Mouse (Mus musculus): ENCODE measurements around the gene Gm20388. TPM values are rescaled to one million over a fixed set of nuclear protein-coding genes. Genes with fewer than 3 reads are reported as not detected.

Gene Gm20388
- total RNA-seq, 1 experiment from 2014 or later, result 35.7 TPM

- ATAC-seq (replicated peaks; ENCODE audit: low read depth, poor library complexity, severe bottlenecking), result no peak
These were observed 1698.6 kb downstream of the Gm20388 start for GRCm38 (mm10) chr8:121609251-121609650.

- ATAC-seq (replicated peaks; ENCODE audit: low read depth, poor library complexity, severe bottlenecking), result no peak
These were observed 1699.3 kb downstream of the Gm20388 start for GRCm38 (mm10) chr8:121609916-121610315.

GRCm38 (mm10) chr8:121613419-121613818, 1702.8 kb downstream of the Gm20388 start:
- no peak for ATAC-seq (replicated peaks; ENCODE audit: low read depth, poor library complexity, severe bottlenecking)

DNA sequence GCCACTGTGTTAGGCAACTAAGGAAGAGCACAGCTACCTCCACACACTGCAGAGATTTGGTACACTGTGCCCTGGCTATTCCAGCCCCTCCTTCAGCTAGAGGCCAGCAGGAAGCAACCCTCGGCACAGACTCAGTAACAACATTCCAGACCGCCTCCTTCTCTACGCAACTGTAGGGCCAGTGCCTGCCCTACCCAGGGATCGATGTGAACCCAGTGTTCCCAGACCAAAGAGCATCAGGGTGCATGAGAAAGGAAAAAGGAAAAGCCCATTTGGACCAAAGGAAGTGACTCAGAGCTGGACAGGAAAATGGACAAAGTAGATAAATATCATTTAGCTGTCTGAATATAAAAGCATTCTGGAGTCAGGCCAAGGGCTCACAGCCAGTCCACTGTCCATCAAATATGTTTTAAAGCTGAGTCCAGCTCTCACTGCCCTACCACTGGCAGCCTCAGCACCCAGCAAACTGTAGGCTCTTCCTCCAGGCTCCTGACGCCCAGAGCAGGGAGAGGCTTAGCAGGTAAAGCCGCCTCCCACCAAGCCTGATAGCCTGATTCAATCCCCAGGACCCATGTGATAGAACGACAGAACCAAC, 1708.9 kb downstream of the Gm20388 start:
- no peak for ATAC-seq (replicated peaks; ENCODE audit: low read depth, poor library complexity, severe bottlenecking)

- ATAC-seq (replicated peaks; ENCODE audit: low read depth, poor library complexity, severe bottlenecking), result no peak
These were observed 1710.3 kb downstream of the Gm20388 start for GRCm38 (mm10) chr8:121620801-121621516.

DNA sequence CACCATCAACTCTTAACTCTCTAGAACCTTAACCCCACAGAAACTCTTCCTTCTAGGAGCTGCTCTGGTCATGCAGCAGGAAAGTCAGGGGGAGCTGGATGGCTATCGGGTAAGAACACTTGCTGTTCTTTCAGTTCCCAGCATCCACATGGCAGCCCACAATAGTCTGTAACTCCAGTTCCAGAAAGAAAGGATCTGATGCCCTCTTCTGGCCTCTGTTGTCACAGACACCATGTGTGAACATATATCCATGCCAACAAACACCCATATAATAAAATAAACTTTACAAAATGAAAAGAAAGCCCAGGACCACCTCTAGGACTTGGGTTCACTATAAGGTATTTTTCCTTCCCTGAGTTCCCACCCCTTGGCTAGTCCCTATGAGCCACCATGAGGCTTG, 1711.2 kb downstream of the Gm20388 start:
- no peak for ATAC-seq (replicated peaks; ENCODE audit: low read depth, poor library complexity, severe bottlenecking)

DNA sequence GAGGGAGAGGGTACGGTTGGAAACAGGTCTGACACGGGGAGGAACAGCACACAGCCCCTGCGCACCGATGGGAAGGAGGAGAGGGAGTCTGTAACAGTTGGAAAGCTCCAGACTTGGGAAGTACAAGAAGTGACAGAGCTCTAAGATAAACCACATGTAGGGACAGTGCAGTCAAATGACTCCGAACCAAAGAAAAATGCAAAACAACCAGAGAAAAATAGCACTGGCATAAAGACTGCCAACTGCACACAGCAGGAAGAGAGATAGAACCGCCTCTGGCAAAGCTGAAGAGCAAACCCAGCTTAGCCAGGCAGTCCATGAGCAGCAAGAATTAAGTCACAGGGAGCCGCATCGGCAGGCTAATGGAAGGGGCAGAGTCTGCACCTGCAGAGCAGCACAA, 1712.4 kb downstream of the Gm20388 start:
- ATAC-seq (replicated peaks; ENCODE audit: low read depth, poor library complexity, severe bottlenecking), result no peak

DNA sequence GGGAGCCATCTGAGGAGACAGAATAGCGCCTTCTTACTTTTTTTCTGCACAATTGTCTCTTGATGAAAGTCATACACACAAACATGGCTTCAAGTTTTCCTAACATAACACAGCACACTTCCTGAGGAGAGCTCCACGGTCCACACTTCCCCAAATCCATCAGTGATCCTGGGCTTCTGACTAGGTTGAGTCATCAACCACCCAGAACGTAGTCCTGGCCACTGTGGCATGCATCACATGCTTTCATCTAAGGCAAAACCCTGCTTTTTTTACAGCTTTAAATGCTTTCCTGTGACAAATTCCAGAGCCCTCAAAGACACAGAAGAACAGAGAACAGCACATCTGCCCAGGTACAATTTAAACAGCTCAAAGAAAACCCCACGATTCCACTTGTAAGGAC, 1718.0 kb downstream of the Gm20388 start:
- ATAC-seq (replicated peaks; ENCODE audit: low read depth, poor library complexity, severe bottlenecking), result no peak

DNA sequence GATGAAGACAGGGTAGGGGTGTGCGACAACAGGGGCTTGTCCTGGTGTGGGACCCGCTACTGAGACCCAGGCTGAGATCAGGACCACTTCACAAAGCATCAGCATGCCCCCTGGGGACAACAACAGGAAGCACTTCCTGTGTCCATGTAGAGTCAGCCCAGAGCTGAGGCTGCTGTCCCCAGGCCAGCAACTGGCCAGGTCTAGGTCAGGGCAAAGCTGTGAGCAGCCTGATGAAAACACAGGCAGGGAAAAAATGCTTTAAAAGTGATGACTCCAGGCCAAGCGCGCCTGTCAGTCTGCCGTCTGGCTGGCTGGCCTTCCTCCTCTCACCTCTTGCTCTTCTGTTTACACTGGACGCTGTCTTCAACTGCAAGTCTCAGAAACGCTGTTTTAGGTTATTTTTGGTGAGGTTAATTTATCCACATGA, 1721.0 kb downstream of the Gm20388 start:
- ATAC-seq (replicated peaks; ENCODE audit: low read depth, poor library complexity, severe bottlenecking), result no peak

- no peak for ATAC-seq (replicated peaks; ENCODE audit: low read depth, poor library complexity, severe bottlenecking)
These were observed 1721.8 kb downstream of the Gm20388 start for GRCm38 (mm10) chr8:121632401-121632800.

DNA sequence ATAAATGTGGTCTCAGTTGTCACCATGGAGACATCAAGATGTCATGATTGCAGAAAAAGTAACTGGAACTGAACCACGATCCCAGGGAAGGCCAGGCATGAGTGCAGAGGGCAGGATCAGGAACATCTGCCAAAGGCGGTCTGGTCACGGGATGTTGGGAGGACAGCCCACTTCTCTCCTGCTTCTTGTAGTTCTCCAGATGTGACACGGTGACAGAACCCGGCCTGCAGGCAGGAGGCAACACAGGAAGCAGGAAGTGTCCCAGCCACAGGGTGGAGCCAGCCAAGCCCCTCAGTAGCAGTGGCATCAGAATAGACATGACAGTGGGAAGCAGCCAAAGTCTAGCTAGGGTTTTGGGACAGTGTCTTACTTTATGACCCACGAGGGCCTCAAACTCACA, 1724.9 kb downstream of the Gm20388 start:
- peak; percentile 77 for ATAC-seq (replicated peaks; ENCODE audit: low read depth, poor library complexity, severe bottlenecking)

- ATAC-seq (replicated peaks; ENCODE audit: low read depth, poor library complexity, severe bottlenecking), result no peak
These were observed 1725.5 kb downstream of the Gm20388 start for GRCm38 (mm10) chr8:121636180-121636579.

GRCm38 (mm10) chr8:121642804-121643203, 1732.2 kb downstream of the Gm20388 start:
- peak; percentile 6; the same call in 1 of the 2 replicates for ATAC-seq (replicated peaks; ENCODE audit: low read depth, poor library complexity, severe bottlenecking)

GRCm38 (mm10) chr8:121643384-121643783, 1732.7 kb downstream of the Gm20388 start:
- peak; percentile 87 for ATAC-seq (replicated peaks; ENCODE audit: low read depth, poor library complexity, severe bottlenecking)

DNA sequence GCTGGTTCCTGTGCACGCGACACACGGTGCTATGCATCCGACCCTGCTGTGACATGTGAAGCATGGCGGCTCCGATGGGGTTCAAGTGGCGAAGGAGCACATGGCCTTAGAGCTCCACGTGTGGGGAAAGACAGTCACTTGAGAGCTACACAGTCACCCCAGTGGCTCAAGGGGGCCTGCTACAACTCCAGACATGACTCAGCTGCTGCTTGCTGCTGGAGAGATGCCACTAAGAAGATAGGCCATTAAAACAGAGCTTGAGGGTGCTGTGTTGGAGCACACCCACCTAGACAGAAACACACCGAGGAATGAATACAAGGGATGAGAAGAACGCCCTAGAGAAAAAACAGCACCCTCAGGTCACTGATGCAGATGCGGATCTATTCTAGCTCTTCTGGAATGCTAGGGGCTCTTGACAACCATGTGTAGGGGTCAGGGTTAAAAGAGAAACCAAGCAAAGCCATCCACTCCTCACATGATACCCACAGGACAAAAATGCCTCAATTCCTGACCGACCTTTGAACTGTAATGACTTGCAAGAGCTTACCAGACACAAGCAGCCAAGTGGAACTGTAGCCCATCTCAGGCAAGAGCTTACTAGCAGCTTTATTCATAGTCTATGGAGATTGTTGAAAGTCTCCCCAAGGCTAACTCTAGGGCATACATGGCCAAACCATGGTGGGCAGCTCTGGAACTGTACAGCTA, 1737.0 kb downstream of the Gm20388 start:
- no peak for ATAC-seq (replicated peaks; ENCODE audit: low read depth, poor library complexity, severe bottlenecking)

GRCm38 (mm10) chr8:121648451-121648850, 1737.8 kb downstream of the Gm20388 start:
- no peak for ATAC-seq (replicated peaks; ENCODE audit: low read depth, poor library complexity, severe bottlenecking)

- ATAC-seq (replicated peaks; ENCODE audit: low read depth, poor library complexity, severe bottlenecking), result no peak
These were observed 1738.8 kb downstream of the Gm20388 start for GRCm38 (mm10) chr8:121649423-121649822.

DNA sequence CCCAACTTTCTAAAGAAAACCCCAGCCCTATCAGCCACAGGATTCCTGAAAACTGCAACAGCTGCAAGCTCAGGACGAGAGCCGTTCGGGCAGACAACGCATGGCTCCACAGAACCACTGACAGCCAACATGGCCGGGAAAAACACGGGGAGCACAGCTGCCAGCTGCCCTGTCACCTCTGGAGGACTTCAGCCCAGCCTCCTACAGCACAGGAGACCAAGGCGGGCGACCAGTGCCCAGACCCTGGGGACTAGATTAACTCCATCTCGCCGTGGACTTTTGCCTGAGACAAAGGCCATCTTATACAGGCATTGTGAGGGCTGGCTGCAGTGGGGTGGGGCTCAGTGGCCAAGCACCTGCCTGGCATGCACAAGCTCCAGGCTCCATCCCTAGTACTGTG, 1739.3 kb downstream of the Gm20388 start:
- ATAC-seq (replicated peaks; ENCODE audit: low read depth, poor library complexity, severe bottlenecking), result no peak

DNA sequence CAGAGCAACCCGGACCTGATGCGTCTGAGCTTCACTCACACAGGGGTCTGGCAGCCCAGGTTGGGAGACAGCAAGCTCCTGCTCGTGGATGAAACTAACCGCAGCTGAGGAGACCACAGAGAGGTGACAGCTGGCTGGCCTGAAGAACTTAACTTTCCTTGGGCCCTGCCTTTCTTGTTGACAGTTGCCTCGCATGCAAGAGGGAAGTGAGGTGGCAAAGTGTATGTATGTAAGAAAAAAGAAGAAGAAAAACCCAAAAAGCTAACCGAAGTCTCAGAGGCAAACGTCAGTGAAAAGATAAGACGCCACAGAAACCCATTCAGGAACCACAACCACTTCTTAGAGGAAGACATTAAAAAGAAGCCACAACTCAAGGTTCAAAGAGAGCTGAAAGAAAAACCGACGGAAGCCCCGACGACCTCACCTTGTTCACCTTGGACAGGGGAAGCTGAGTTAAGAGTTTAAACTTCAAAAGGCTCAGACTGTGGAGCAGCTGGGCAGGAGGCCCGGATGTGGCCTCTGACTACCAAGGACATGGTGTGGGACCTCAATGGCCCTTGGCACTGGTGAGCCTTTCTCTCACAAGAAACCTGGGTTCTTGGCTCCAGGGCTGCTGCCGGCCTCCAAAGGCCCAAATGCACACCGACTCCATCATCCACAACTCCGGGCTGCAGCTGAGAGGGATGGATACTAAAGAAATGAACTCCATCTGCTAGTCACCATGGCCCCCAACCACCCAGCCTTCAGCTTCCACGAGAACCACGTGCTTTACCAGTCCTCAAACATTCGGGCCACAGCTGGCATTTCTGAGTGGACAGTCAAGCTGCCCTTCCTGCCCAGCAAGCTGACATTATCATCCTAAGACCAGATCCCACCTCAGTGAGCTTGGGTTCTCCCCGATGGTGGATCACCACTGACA, 1740.0 kb downstream of the Gm20388 start:
- peak; percentile 64 for ATAC-seq (replicated peaks; ENCODE audit: low read depth, poor library complexity, severe bottlenecking)

- ATAC-seq (replicated peaks; ENCODE audit: low read depth, poor library complexity, severe bottlenecking), result no peak
These were observed 1740.8 kb downstream of the Gm20388 start for GRCm38 (mm10) chr8:121651308-121651873.

All from common myeloid progenitor, adult 5-6 weeks (primary cell).